Mouse (Mus musculus) left cerebral cortex, adult 11 months (tissue): ENCODE results near the gene Nckap5.

ENCODE experiments used
- DNase-seq: peaks from one replicate; pipeline ENCODE4 v3.0.0; 2022; ENCODE audit warnings: low spot score

The Nckap5 gene

GRCm38 (mm10) chr1:126765506-126766170 is 65.0 kb downstream of the Nckap5 start:
- no peak for DNase-seq

GRCm38 (mm10) chr1:126764201-126764600 is 66.4 kb downstream of the Nckap5 start:
- DNase-seq: no peak

GRCm38 (mm10) chr1:126763192-126763591 is 67.4 kb downstream of the Nckap5 start:
- no peak for DNase-seq

- no peak for DNase-seq
Observed at GRCm38 (mm10) chr1:126760386-126760785, 70.2 kb downstream of the Nckap5 start.

GRCm38 (mm10) chr1:126755682-126756081 is 74.9 kb downstream of the Nckap5 start:
- no peak for DNase-seq

- DNase-seq: no peak
Observed at GRCm38 (mm10) chr1:126753611-126754010, 77.0 kb downstream of the Nckap5 start.

- no peak for DNase-seq
Observed at GRCm38 (mm10) chr1:126752247-126753037, 78.2 kb downstream of the Nckap5 start.

GRCm38 (mm10) chr1:126751137-126751536 is 79.5 kb downstream of the Nckap5 start:
- DNase-seq: no peak

- no peak for DNase-seq
Observed at GRCm38 (mm10) chr1:126750156-126750555, 80.4 kb downstream of the Nckap5 start.

GRCm38 (mm10) chr1:126747914-126748313 is 82.7 kb downstream of the Nckap5 start:
- no peak for DNase-seq

GRCm38 (mm10) chr1:126745482-126746136 is 85.0 kb downstream of the Nckap5 start:
- no peak for DNase-seq

- DNase-seq: no peak
Observed at GRCm38 (mm10) chr1:126744631-126745305, 85.8 kb downstream of the Nckap5 start.

GRCm38 (mm10) chr1:126738291-126738640 is 92.3 kb downstream of the Nckap5 start:
- DNase-seq: no peak

GRCm38 (mm10) chr1:126737554-126738290 is 92.9 kb downstream of the Nckap5 start:
- peak; percentile 9 for DNase-seq

- DNase-seq: no peak
Observed at GRCm38 (mm10) chr1:126731691-126732090, 98.9 kb downstream of the Nckap5 start.

- no peak for DNase-seq
Observed at GRCm38 (mm10) chr1:126726400-126727055, 104.1 kb downstream of the Nckap5 start.

- DNase-seq: no peak
Observed at GRCm38 (mm10) chr1:126725628-126726367, 104.8 kb downstream of the Nckap5 start.

GRCm38 (mm10) chr1:126721917-126722316 is 108.7 kb downstream of the Nckap5 start:
- no peak for DNase-seq

GRCm38 (mm10) chr1:126719733-126720348 is 110.8 kb downstream of the Nckap5 start:
- DNase-seq: no peak

GRCm38 (mm10) chr1:126706611-126707010 is 124.0 kb downstream of the Nckap5 start:
- no peak for DNase-seq
